Mouse (Mus musculus) hindbrain, embryonic 12.5 days (tissue): ENCODE measurements at regions not wholly inside any gene's neighbourhood (a gene's known extent, or its start where the extent isn't known, plus 50 kb on each side); places are given as distances from the start of the nearest gene placed in this dataset.

Experiments used
- ATAC-seq: fragments of 200-750 bp; cut with Nextera tagmentation; 2 replicates; pipeline ENCODE4 v1.8.0; 2017; ENCODE audit warnings: moderate TSS enrichment; ENCODE audit not compliant: low FRiP score
- H3K27ac ChIP-seq: fragments of 300-500 bp; sonication (generic); 2 replicates; pipeline ENCODE4 v1.5.1; 2016; ENCODE audit warnings: mild to moderate bottlenecking
- H3K27me3 ChIP-seq: fragments of 300-500 bp; sonication (generic); 2 replicates; pipeline ENCODE4 v1.6.1; 2016; ENCODE audit warnings: mild to moderate bottlenecking
- H3K36me3 ChIP-seq: fragments of 300-500 bp; sonication (generic); 2 replicates; pipeline ENCODE4 v1.6.1; 2016; ENCODE audit warnings: mild to moderate bottlenecking
- H3K4me1 ChIP-seq: fragments of 300-500 bp; sonication (generic); 2 replicates; pipeline ENCODE4 v1.6.1; 2016
- H3K4me2 ChIP-seq: fragments of 300-500 bp; sonication (generic); replicated peaks from 2 replicates; pipeline ENCODE4 v1.6.1; 2016; ENCODE audit warnings: mild to moderate bottlenecking
- H3K4me3 ChIP-seq: fragments of 300-500 bp; sonication (generic); 2 replicates; pipeline ENCODE4 v1.5.1; 2016; ENCODE audit warnings: mild to moderate bottlenecking
- H3K9ac ChIP-seq: fragments of 300-500 bp; sonication (generic); 2 replicates; pipeline ENCODE4 v1.6.1; 2016; ENCODE audit warnings: mild to moderate bottlenecking, moderate library complexity
- H3K9me3 ChIP-seq: fragments of 300-500 bp; sonication (generic); replicated peaks from 2 replicates; pipeline ENCODE4 v1.6.1; 2016; ENCODE audit warnings: mild to moderate bottlenecking
- WGBS: fragments of 180-500 bp; shearing (Covaris S2); methylation state at CpG from one replicate; pipeline ENCODE4 v1.1.7; 2016; 5-methylcytosine and 5-hydroxymethylcytosine counted together

- Histone ChIP-seq H3K36me3 (no peaks in the 10 kb centered on the region), H3K9ac (no peak overlapping the region), H3K4me3 (no peak overlapping the region), H3K9me3 (no peaks in the 10 kb centered on the region), H3K4me1 (0 out of 2 replicates have a peak, but pooled peaks cover 3% of the 10 kb centered on the region), H3K27ac (no peak overlapping the region), H3K4me2 (no peak overlapping the region), H3K27me3 (no peaks in the 10 kb centered on the region)
- no peak for ATAC-seq
Measured at GRCm38 (mm10) chr1:105206216-105206615, 150.3 kb downstream of the Rnf152 start.

GRCm38 (mm10) chr1:105199305-105199704 is 157.2 kb downstream of the Rnf152 start:
- WGBS: 89% methylated on average over 3 of the region's 3 CpGs
- ATAC-seq: no peak
- no peak overlapping the region for H3K9ac ChIP-seq

GRCm38 (mm10) chr1:105191126-105191525 is 165.4 kb downstream of the Rnf152 start:
- no peaks in the 10 kb centered on the region for H3K36me3 ChIP-seq
- 85% methylated on average over 3 of the region's 3 CpGs for WGBS
- no peak overlapping the region for H3K4me2 ChIP-seq
- no peaks in the 10 kb centered on the region for H3K27me3 ChIP-seq
- no peaks in the 10 kb centered on the region for H3K4me1 ChIP-seq
- H3K27ac ChIP-seq: no peak overlapping the region
- H3K9ac ChIP-seq: no peak overlapping the region
- H3K4me3 ChIP-seq: no peak overlapping the region
- no peak for ATAC-seq
- no peaks in the 10 kb centered on the region for H3K9me3 ChIP-seq

More at GRCm38 (mm10) chr1:105199305-105199704, 157.2 kb downstream of the Rnf152 start:
- no peak overlapping the region for H3K4me3 ChIP-seq
- H3K4me1 ChIP-seq: no peaks in the 10 kb centered on the region
- H3K36me3 ChIP-seq: no peaks in the 10 kb centered on the region
- no peak overlapping the region for H3K4me2 ChIP-seq
- H3K9me3 ChIP-seq: no peaks in the 10 kb centered on the region
- H3K27ac ChIP-seq: no peak overlapping the region
- H3K27me3 ChIP-seq: no peaks in the 10 kb centered on the region

GRCm38 (mm10) chr1:105188920-105189266 is 167.6 kb downstream of the Rnf152 start:
- H3K4me1 ChIP-seq: no peaks in the 10 kb centered on the region
- no peaks in the 10 kb centered on the region for H3K36me3 ChIP-seq
- H3K9ac ChIP-seq: no peak overlapping the region
- H3K9me3 ChIP-seq: no peaks in the 10 kb centered on the region
- H3K4me3 ChIP-seq: no peak overlapping the region
- ATAC-seq: no peak
- H3K27me3 ChIP-seq: no peaks in the 10 kb centered on the region
- no peak overlapping the region for H3K4me2 ChIP-seq
- no peak overlapping the region for H3K27ac ChIP-seq

- WGBS: 76% methylated on average over 3 of the region's 3 CpGs
- ATAC-seq: no peak
- Histone ChIP-seq H3K27me3 (no peaks in the 10 kb centered on the region), H3K4me1 (no peaks in the 10 kb centered on the region), H3K9ac (no peak overlapping the region), H3K36me3 (no peaks in the 10 kb centered on the region), H3K4me2 (no peak overlapping the region), H3K27ac (no peak overlapping the region), H3K9me3 (no peaks in the 10 kb centered on the region), H3K4me3 (no peak overlapping the region)
Measured at GRCm38 (mm10) chr1:105188210-105188919, 168.1 kb downstream of the Rnf152 start.

GRCm38 (mm10) chr1:105184470-105184869 is 172.0 kb downstream of the Rnf152 start:
- no peaks in the 10 kb centered on the region for H3K36me3 ChIP-seq
- no peaks in the 10 kb centered on the region for H3K27me3 ChIP-seq
- ATAC-seq: no peak
- H3K4me3 ChIP-seq: no peak overlapping the region
- H3K9me3 ChIP-seq: no peaks in the 10 kb centered on the region
- 91% methylated on average over 3 of the region's 3 CpGs for WGBS
- no peak overlapping the region for H3K27ac ChIP-seq
- H3K4me2 ChIP-seq: no peak overlapping the region
- no peak overlapping the region for H3K9ac ChIP-seq
- H3K4me1 ChIP-seq: peaks cover under 1% of the 10 kb centered on the region; the same call in 1 of the 2 replicates

DNA sequence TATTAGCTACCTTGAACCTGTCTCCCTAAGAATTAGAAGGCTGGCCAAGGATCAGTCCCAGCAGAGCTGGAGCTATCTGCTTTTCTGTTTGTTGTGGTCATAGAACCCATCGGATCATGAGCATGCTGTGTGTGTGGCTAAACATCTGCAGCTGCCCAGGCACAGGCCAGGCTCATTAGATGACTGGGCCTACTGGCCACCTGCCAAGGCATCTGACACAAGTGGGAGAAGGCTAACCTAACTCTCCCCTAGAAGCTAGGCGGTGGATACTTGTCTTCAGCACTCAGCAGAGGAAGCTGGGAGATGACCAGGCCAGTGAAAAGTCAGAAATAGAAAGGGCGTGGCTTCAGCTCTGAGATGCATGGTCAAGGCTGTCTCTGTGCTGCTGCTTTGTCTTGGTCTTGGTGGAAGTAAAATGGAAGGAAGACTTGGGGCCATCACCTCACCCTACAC is 177.1 kb downstream of the Rnf152 start:
- no peaks in the 10 kb centered on the region for H3K27me3 ChIP-seq
- H3K9me3 ChIP-seq: no peaks in the 10 kb centered on the region
- no peaks in the 10 kb centered on the region for H3K36me3 ChIP-seq
- peak; percentile 63; the same call in 1 of the 2 replicates for ATAC-seq
- no peak overlapping the region for H3K4me2 ChIP-seq
- no peak overlapping the region for H3K9ac ChIP-seq
- H3K27ac ChIP-seq: no peak overlapping the region
- H3K4me3 ChIP-seq: no peak overlapping the region
- WGBS: 67% methylated on average over 3 of the region's 3 CpGs
- peaks cover 12% of the 10 kb centered on the region; the same call in 1 of the 2 replicates for H3K4me1 ChIP-seq

GRCm38 (mm10) chr1:105178773-105179172 is 177.7 kb downstream of the Rnf152 start:
- ATAC-seq: peak; percentile 32; the same call in 1 of the 2 replicates
- 41% methylated on average over 6 of the region's 6 CpGs for WGBS
- H3K27me3 ChIP-seq: no peaks in the 10 kb centered on the region
- H3K9ac ChIP-seq: no peak overlapping the region
- H3K9me3 ChIP-seq: no peaks in the 10 kb centered on the region
- no peak overlapping the region for H3K4me2 ChIP-seq
- H3K4me1 ChIP-seq: peaks cover 12% of the 10 kb centered on the region; the same call in 1 of the 2 replicates
- no peak overlapping the region for H3K27ac ChIP-seq
- no peaks in the 10 kb centered on the region for H3K36me3 ChIP-seq
- H3K4me3 ChIP-seq: no peak overlapping the region

- Histone ChIP-seq H3K9ac (no peak overlapping the region), H3K4me3 (no peak overlapping the region), H3K9me3 (no peaks in the 10 kb centered on the region), H3K27ac (no peak overlapping the region), H3K36me3 (no peaks in the 10 kb centered on the region), H3K27me3 (no peaks in the 10 kb centered on the region), H3K4me1 (peaks cover 12% of the 10 kb centered on the region; the same call in 1 of the 2 replicates), H3K4me2 (no peak overlapping the region)
- 74% methylated on average over 2 of the region's 2 CpGs for WGBS
- no peak for ATAC-seq
Measured at GRCm38 (mm10) chr1:105177938-105178337, 178.6 kb downstream of the Rnf152 start.

DNA sequence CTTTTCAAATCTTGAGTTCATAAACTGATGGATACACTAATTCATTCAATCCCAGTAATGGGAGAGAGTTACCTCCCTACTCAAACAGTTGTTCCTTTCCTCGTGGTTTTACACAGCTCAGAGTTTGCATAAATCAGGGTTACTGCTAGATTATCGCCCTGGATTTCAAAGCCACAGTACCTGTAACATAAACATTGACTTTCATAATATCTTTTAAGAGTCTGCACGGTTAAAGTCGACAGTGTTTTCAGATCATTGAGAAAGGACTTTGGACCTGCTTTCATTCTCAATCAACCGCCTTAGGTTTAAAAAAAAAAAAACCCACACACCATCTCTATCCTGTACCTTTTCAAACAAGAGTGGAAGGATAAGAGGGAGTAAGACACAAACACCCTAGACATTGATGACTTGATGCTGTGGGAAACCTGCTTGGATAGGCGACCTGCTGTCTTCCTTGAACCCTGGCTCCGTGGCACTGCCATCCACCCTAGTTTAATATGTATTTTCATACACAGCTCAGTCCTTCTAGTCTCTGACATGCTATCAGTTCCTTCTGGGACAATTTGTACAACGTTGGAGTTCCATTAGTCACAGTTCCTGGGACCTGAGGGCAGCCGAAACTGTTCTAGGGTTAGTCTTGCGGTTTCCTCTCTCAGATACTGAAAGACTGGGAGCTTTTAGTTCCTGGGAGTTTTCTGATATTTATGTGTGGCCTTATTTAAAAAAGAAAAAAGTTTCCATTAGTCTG is 179.3 kb downstream of the Rnf152 start:
- no peak overlapping the region for H3K4me2 ChIP-seq
- no peak for ATAC-seq
- no peaks in the 10 kb centered on the region for H3K27me3 ChIP-seq
- H3K4me3 ChIP-seq: no peak overlapping the region
- H3K36me3 ChIP-seq: no peaks in the 10 kb centered on the region
- peaks cover 12% of the 10 kb centered on the region; the same call in 1 of the 2 replicates for H3K4me1 ChIP-seq
- WGBS: 82% methylated on average over 10 of the region's 10 CpGs
- no peaks in the 10 kb centered on the region for H3K9me3 ChIP-seq
- no peak overlapping the region for H3K27ac ChIP-seq
- no peak overlapping the region for H3K9ac ChIP-seq

GRCm38 (mm10) chr1:105170979-105171378 is 185.5 kb downstream of the Rnf152 start:
- no peaks in the 10 kb centered on the region for H3K4me1 ChIP-seq
- H3K4me2 ChIP-seq: no peak overlapping the region
- ATAC-seq: no peak
- no peak overlapping the region for H3K27ac ChIP-seq
- H3K36me3 ChIP-seq: no peaks in the 10 kb centered on the region
- H3K4me3 ChIP-seq: no peak overlapping the region
- WGBS: 79% methylated on average over 1 of the region's 1 CpGs
- no peaks in the 10 kb centered on the region for H3K9me3 ChIP-seq
- H3K9ac ChIP-seq: no peak overlapping the region
- H3K27me3 ChIP-seq: no peaks in the 10 kb centered on the region

GRCm38 (mm10) chr1:105170114-105170506 is 186.4 kb downstream of the Rnf152 start:
- H3K9ac ChIP-seq: no peak overlapping the region

More at GRCm38 (mm10) chr1:105170114-105170506, 186.4 kb downstream of the Rnf152 start:
- Histone ChIP-seq H3K27me3 (no peaks in the 10 kb centered on the region), H3K4me2 (no peak overlapping the region), H3K4me3 (no peak overlapping the region), H3K4me1 (no peaks in the 10 kb centered on the region), H3K27ac (no peak overlapping the region), H3K36me3 (no peaks in the 10 kb centered on the region), H3K9me3 (no peaks in the 10 kb centered on the region)
- WGBS: 94% methylated on average over 4 of the region's 4 CpGs
- ATAC-seq: no peak
